Mouse (Mus musculus): Measurements from ENCODE around the gene Tmtc1. TPM values are rescaled to one million over a fixed set of nuclear protein-coding genes. Genes with fewer than 3 reads are reported as not detected.

The Tmtc1 gene
- polyA plus RNA-seq, 1 experiment from 2014 or later = 1.1 TPM

GRCm38 (mm10) chr6:148305821-148306220, 138.4 kb downstream of the Tmtc1 start:
- no peaks in the 10 kb centered on the region for H3K36me3 ChIP-seq (ENCODE audit: control insufficient read depth, insufficient read depth, low read length)
- H3K9me3 ChIP-seq (ENCODE audit: control insufficient read depth, low read length) = no peaks in the 10 kb centered on the region
- no peak overlapping the region for H3K27ac ChIP-seq (ENCODE audit: low read depth, low read length)
- no peak overlapping the region for H3K9ac ChIP-seq (ENCODE audit: low read length)
- H3K4me1 ChIP-seq (replicated peaks; ENCODE audit: control insufficient read depth, insufficient read depth, low read length) = no peaks in the 10 kb centered on the region
- no peak for ATAC-seq (replicated peaks; ENCODE audit: low FRiP score)
- H3K4me3 ChIP-seq (ENCODE audit: low read depth, low read length) = no peak overlapping the region
- WGBS = 89% methylated on average over 5 of the region's 5 CpGs
- DNase-seq (ENCODE audit: low spot score) = no peak
- no peaks in the 10 kb centered on the region for H3K27me3 ChIP-seq (ENCODE audit: control insufficient read depth, insufficient read depth, low read length)
- H3K4me2 ChIP-seq (ENCODE audit: low read depth, low read length, severe bottlenecking) = no peak overlapping the region

- Histone ChIP-seq H3K9me3 (ENCODE audit: control insufficient read depth, low read length) (no peaks in the 10 kb centered on the region), H3K4me1 (replicated peaks; ENCODE audit: control insufficient read depth, insufficient read depth, low read length) (no peaks in the 10 kb centered on the region), H3K9ac (ENCODE audit: low read length) (no peak overlapping the region), H3K27me3 (ENCODE audit: control insufficient read depth, insufficient read depth, low read length) (no peaks in the 10 kb centered on the region), H3K36me3 (ENCODE audit: control insufficient read depth, insufficient read depth, low read length) (no peaks in the 10 kb centered on the region), H3K27ac (ENCODE audit: low read depth, low read length) (no peak overlapping the region), H3K4me3 (ENCODE audit: low read depth, low read length) (no peak overlapping the region), H3K4me2 (ENCODE audit: low read depth, low read length, severe bottlenecking) (no peak overlapping the region)
- DNase-seq (ENCODE audit: low spot score) (no peak), ATAC-seq (replicated peaks; ENCODE audit: low FRiP score) (no peak)
- WGBS = 84% methylated on average over 3 of the region's 3 CpGs
Observed at GRCm38 (mm10) chr6:148305191-148305590, 139.0 kb downstream of the Tmtc1 start.

GRCm38 (mm10) chr6:148302261-148302660, 141.9 kb downstream of the Tmtc1 start:
- Histone ChIP-seq H3K4me2 (ENCODE audit: low read depth, low read length, severe bottlenecking) (no peak overlapping the region), H3K4me3 (ENCODE audit: low read depth, low read length) (no peak overlapping the region), H3K36me3 (ENCODE audit: control insufficient read depth, insufficient read depth, low read length) (no peaks in the 10 kb centered on the region), H3K27ac (ENCODE audit: low read depth, low read length) (no peak overlapping the region), H3K9me3 (ENCODE audit: control insufficient read depth, low read length) (no peaks in the 10 kb centered on the region), H3K9ac (ENCODE audit: low read length) (no peak overlapping the region), H3K27me3 (ENCODE audit: control insufficient read depth, insufficient read depth, low read length) (no peaks in the 10 kb centered on the region), H3K4me1 (replicated peaks; ENCODE audit: control insufficient read depth, insufficient read depth, low read length) (no peaks in the 10 kb centered on the region)
- no peak for DNase-seq (ENCODE audit: low spot score)
- ATAC-seq (replicated peaks; ENCODE audit: low FRiP score) = no peak
- 72% methylated on average over 2 of the region's 2 CpGs for WGBS

GRCm38 (mm10) chr6:148297086-148297485, 147.1 kb downstream of the Tmtc1 start:
- ATAC-seq (replicated peaks; ENCODE audit: low FRiP score) (no peak), DNase-seq (ENCODE audit: low spot score) (no peak)
- H3K27ac ChIP-seq (ENCODE audit: low read depth, low read length) = no peak overlapping the region
- H3K9ac ChIP-seq (ENCODE audit: low read length) = no peak overlapping the region
- H3K4me2 ChIP-seq (ENCODE audit: low read depth, low read length, severe bottlenecking) = no peak overlapping the region
- H3K27me3 ChIP-seq (ENCODE audit: control insufficient read depth, insufficient read depth, low read length) = no peaks in the 10 kb centered on the region
- no peak overlapping the region for H3K4me3 ChIP-seq (ENCODE audit: low read depth, low read length)
- 66% methylated on average over 4 of the region's 4 CpGs for WGBS
- H3K36me3 ChIP-seq (ENCODE audit: control insufficient read depth, insufficient read depth, low read length) = no peaks in the 10 kb centered on the region
- no peaks in the 10 kb centered on the region for H3K9me3 ChIP-seq (ENCODE audit: control insufficient read depth, low read length)
- H3K4me1 ChIP-seq (replicated peaks; ENCODE audit: control insufficient read depth, insufficient read depth, low read length) = no peaks in the 10 kb centered on the region

- ATAC-seq (replicated peaks; ENCODE audit: low FRiP score) (no peak), DNase-seq (ENCODE audit: low spot score) (no peak)
- no peaks in the 10 kb centered on the region for H3K36me3 ChIP-seq (ENCODE audit: control insufficient read depth, insufficient read depth, low read length)
- H3K4me1 ChIP-seq (replicated peaks; ENCODE audit: control insufficient read depth, insufficient read depth, low read length) = no peaks in the 10 kb centered on the region
- no peak overlapping the region for H3K9ac ChIP-seq (ENCODE audit: low read length)
- no peaks in the 10 kb centered on the region for H3K9me3 ChIP-seq (ENCODE audit: control insufficient read depth, low read length)
- no peak overlapping the region for H3K4me2 ChIP-seq (ENCODE audit: low read depth, low read length, severe bottlenecking)
- H3K27ac ChIP-seq (ENCODE audit: low read depth, low read length) = no peak overlapping the region
- H3K27me3 ChIP-seq (ENCODE audit: control insufficient read depth, insufficient read depth, low read length) = no peaks in the 10 kb centered on the region
- no peak overlapping the region for H3K4me3 ChIP-seq (ENCODE audit: low read depth, low read length)
Observed at GRCm38 (mm10) chr6:148296418-148296817, 147.8 kb downstream of the Tmtc1 start.

- no peak for DNase-seq (ENCODE audit: low spot score)
- Histone ChIP-seq H3K4me1 (replicated peaks; ENCODE audit: control insufficient read depth, insufficient read depth, low read length) (no peaks in the 10 kb centered on the region), H3K4me2 (ENCODE audit: low read depth, low read length, severe bottlenecking) (no peak overlapping the region), H3K36me3 (ENCODE audit: control insufficient read depth, insufficient read depth, low read length) (no peaks in the 10 kb centered on the region), H3K9me3 (ENCODE audit: control insufficient read depth, low read length) (no peaks in the 10 kb centered on the region), H3K4me3 (ENCODE audit: low read depth, low read length) (no peak overlapping the region), H3K9ac (ENCODE audit: low read length) (no peak overlapping the region), H3K27me3 (ENCODE audit: control insufficient read depth, insufficient read depth, low read length) (no peaks in the 10 kb centered on the region), H3K27ac (ENCODE audit: low read depth, low read length) (no peak overlapping the region)
- 33% methylated on average over 4 of the region's 4 CpGs for WGBS
- no peak for ATAC-seq (replicated peaks; ENCODE audit: low FRiP score)
Observed at GRCm38 (mm10) chr6:148294506-148294905, 149.7 kb downstream of the Tmtc1 start.

GRCm38 (mm10) chr6:148290865-148291264, 153.3 kb downstream of the Tmtc1 start:
- no peaks in the 10 kb centered on the region for H3K27me3 ChIP-seq (ENCODE audit: control insufficient read depth, insufficient read depth, low read length)
- ATAC-seq (replicated peaks; ENCODE audit: low FRiP score) = no peak
- H3K4me3 ChIP-seq (ENCODE audit: low read depth, low read length) = no peak overlapping the region
- H3K4me1 ChIP-seq (replicated peaks; ENCODE audit: control insufficient read depth, insufficient read depth, low read length) = no peaks in the 10 kb centered on the region
- DNase-seq (ENCODE audit: low spot score) = no peak
- H3K36me3 ChIP-seq (ENCODE audit: control insufficient read depth, insufficient read depth, low read length) = no peaks in the 10 kb centered on the region
- no peaks in the 10 kb centered on the region for H3K9me3 ChIP-seq (ENCODE audit: control insufficient read depth, low read length)
- no peak overlapping the region for H3K4me2 ChIP-seq (ENCODE audit: low read depth, low read length, severe bottlenecking)
- H3K9ac ChIP-seq (ENCODE audit: low read length) = no peak overlapping the region
- no peak overlapping the region for H3K27ac ChIP-seq (ENCODE audit: low read depth, low read length)

GRCm38 (mm10) chr6:148283224-148283881, 160.8 kb downstream of the Tmtc1 start:
- no peaks in the 10 kb centered on the region for H3K27me3 ChIP-seq (ENCODE audit: control insufficient read depth, insufficient read depth, low read length)
- H3K4me2 ChIP-seq (ENCODE audit: low read depth, low read length, severe bottlenecking) = no peak overlapping the region
- H3K36me3 ChIP-seq (ENCODE audit: control insufficient read depth, insufficient read depth, low read length) = no peaks in the 10 kb centered on the region
- DNase-seq (ENCODE audit: low spot score) (no peak), ATAC-seq (replicated peaks; ENCODE audit: low FRiP score) (no peak)
- no peak overlapping the region for H3K9ac ChIP-seq (ENCODE audit: low read length)
- H3K4me3 ChIP-seq (ENCODE audit: low read depth, low read length) = no peak overlapping the region
- no peaks in the 10 kb centered on the region for H3K9me3 ChIP-seq (ENCODE audit: control insufficient read depth, low read length)
- H3K4me1 ChIP-seq (replicated peaks; ENCODE audit: control insufficient read depth, insufficient read depth, low read length) = no peaks in the 10 kb centered on the region
- H3K27ac ChIP-seq (ENCODE audit: low read depth, low read length) = no peak overlapping the region
- 85% methylated on average over 4 of the region's 4 CpGs for WGBS

GRCm38 (mm10) chr6:148279240-148279639, 164.9 kb downstream of the Tmtc1 start:
- Histone ChIP-seq H3K9ac (ENCODE audit: low read length) (no peak overlapping the region), H3K36me3 (ENCODE audit: control insufficient read depth, insufficient read depth, low read length) (no peaks in the 10 kb centered on the region), H3K4me2 (ENCODE audit: low read depth, low read length, severe bottlenecking) (no peak overlapping the region), H3K9me3 (ENCODE audit: control insufficient read depth, low read length) (no peaks in the 10 kb centered on the region), H3K4me3 (ENCODE audit: low read depth, low read length) (no peak overlapping the region), H3K27me3 (ENCODE audit: control insufficient read depth, insufficient read depth, low read length) (no peaks in the 10 kb centered on the region), H3K27ac (ENCODE audit: low read depth, low read length) (no peak overlapping the region), H3K4me1 (replicated peaks; ENCODE audit: control insufficient read depth, insufficient read depth, low read length) (no peaks in the 10 kb centered on the region)
- ATAC-seq (replicated peaks; ENCODE audit: low FRiP score) (no peak), DNase-seq (ENCODE audit: low spot score) (no peak)
- 78% methylated on average over 6 of the region's 6 CpGs for WGBS
